Mouse (Mus musculus) E14TG2a.4 (cell line): ENCODE data around the gene Noa1.

ENCODE experiments used
- H3K27me3 ChIP-seq: 2 replicates; pipeline ENCODE4 v1.6.1; 2014; ENCODE audit warnings: low read length, control low read depth; ENCODE audit not compliant: insufficient read depth
- H3K36me3 ChIP-seq: 2 replicates; pipeline ENCODE4 v1.6.1; 2014; ENCODE audit warnings: low read length, control low read depth; ENCODE audit not compliant: insufficient read depth
- H3K4me1 ChIP-seq: replicated peaks from 2 replicates; pipeline ENCODE4 v1.6.1; 2014; ENCODE audit warnings: low read depth, low read length, control low read depth
- H3K4me3 ChIP-seq: replicated peaks from 2 replicates; pipeline ENCODE4 v1.5.1; 2014; ENCODE audit warnings: mild to moderate bottlenecking, low read length
- H3K9me3 ChIP-seq: 2 replicates; pipeline ENCODE4 v1.6.1; 2014; ENCODE audit warnings: low read length, control low read depth
- CTCF ChIP-seq: conservative IDR thresholded peaks from 2 replicates; pipeline ENCODE4 v1.5.1; 2014; ENCODE audit warnings: low read length
- NANOG ChIP-seq: IDR thresholded peaks from 2 replicates; pipeline ENCODE4 v1.6.1; 2014; ENCODE audit warnings: borderline replicate concordance, low read length, mixed read lengths
- POU5F1 ChIP-seq: IDR thresholded peaks from 2 replicates; pipeline ENCODE4 v1.6.1; 2014; ENCODE audit warnings: low read length, borderline replicate concordance

The Noa1 gene

GRCm38 (mm10) chr5:77309924-77310772 is at the start of gene Noa1, which contains the start of gene Polr2b:
Gene Noa1, minus strand, starts transcription at chr5:77310084.
Gene Polr2b, plus strand, starts transcription at chr5:77310147.
- Histone ChIP-seq H3K27me3 (peaks cover 14% of the 10 kb centered on the region), H3K9me3 (no peaks in the 10 kb centered on the region), H3K36me3 (peaks cover 54% of the 10 kb centered on the region), H3K4me1 (peaks cover 38% of the 10 kb centered on the region), H3K4me3 (peak within 1 kb of the TSS; percentile 98)
- TF ChIP-seq CTCF (no peak), POU5F1 (no peak), NANOG (no peak)

GRCm38 (mm10) chr5:77358347-77358746 is 48.5 kb upstream of the Noa1 start:
- H3K4me1 ChIP-seq, result peaks cover 49% of the 10 kb centered on the region
- TF ChIP-seq POU5F1 (no peak), NANOG (no peak), CTCF (no peak)
- no peaks in the 10 kb centered on the region for H3K36me3 ChIP-seq
- H3K9me3 ChIP-seq, result no peaks in the 10 kb centered on the region
- H3K4me3 ChIP-seq, result peak overlapping the region; percentile 68
- H3K27me3 ChIP-seq, result peaks cover 12% of the 10 kb centered on the region; the same call in 1 of the 2 replicates

- Histone ChIP-seq H3K4me3 (peak overlapping the region; percentile 68), H3K9me3 (no peaks in the 10 kb centered on the region), H3K36me3 (no peaks in the 10 kb centered on the region), H3K27me3 (peaks cover 12% of the 10 kb centered on the region; the same call in 1 of the 2 replicates), H3K4me1 (peaks cover 45% of the 10 kb centered on the region)
- TF ChIP-seq CTCF (no peak), NANOG (no peak), POU5F1 (no peak)
Measured at GRCm38 (mm10) chr5:77357405-77358149, 47.7 kb upstream of the Noa1 start.

- TF ChIP-seq NANOG (no peak), POU5F1 (no peak), CTCF (no peak)
- Histone ChIP-seq H3K9me3 (no peaks in the 10 kb centered on the region), H3K27me3 (peaks cover 12% of the 10 kb centered on the region; the same call in 1 of the 2 replicates), H3K36me3 (no peaks in the 10 kb centered on the region), H3K4me1 (peaks cover 32% of the 10 kb centered on the region), H3K4me3 (no peak overlapping the region)
Measured at GRCm38 (mm10) chr5:77355307-77356265, 45.7 kb upstream of the Noa1 start.

- no peaks in the 10 kb centered on the region for H3K9me3 ChIP-seq
- H3K27me3 ChIP-seq, result peaks cover 12% of the 10 kb centered on the region; the same call in 1 of the 2 replicates
- no peak for TF ChIP-seq NANOG
- TF ChIP-seq CTCF, result peak; percentile 98
- H3K36me3 ChIP-seq, result peaks cover 5% of the 10 kb centered on the region
- peaks cover 29% of the 10 kb centered on the region for H3K4me1 ChIP-seq
- H3K4me3 ChIP-seq, result no peak overlapping the region
Measured at GRCm38 (mm10) chr5:77354361-77354787, 44.5 kb upstream of the Noa1 start.

GRCm38 (mm10) chr5:77351691-77352090 is 41.8 kb upstream of the Noa1 start:
- H3K36me3 ChIP-seq, result peaks cover 29% of the 10 kb centered on the region
- no peak for TF ChIP-seq CTCF
- TF ChIP-seq POU5F1, result no peak
- no peak for TF ChIP-seq NANOG
- no peaks in the 10 kb centered on the region for H3K9me3 ChIP-seq
- peaks cover 12% of the 10 kb centered on the region; the same call in 1 of the 2 replicates for H3K27me3 ChIP-seq
- peaks cover 7% of the 10 kb centered on the region; the same call in 1 of the 2 replicates for H3K4me1 ChIP-seq
- H3K4me3 ChIP-seq, result no peak overlapping the region

GRCm38 (mm10) chr5:77349971-77350658 is 40.2 kb upstream of the Noa1 start:
- Histone ChIP-seq H3K4me3 (no peak overlapping the region; the same call in 1 of the 2 replicates), H3K4me1 (peaks cover 7% of the 10 kb centered on the region; the same call in 1 of the 2 replicates), H3K27me3 (peaks cover 2% of the 10 kb centered on the region; the same call in 1 of the 2 replicates), H3K36me3 (peaks cover 43% of the 10 kb centered on the region), H3K9me3 (no peaks in the 10 kb centered on the region)
- TF ChIP-seq POU5F1 (no peak), CTCF (peak; percentile 80)
